Mouse (Mus musculus) lung, embryonic 14.5 days (tissue): Measurements from ENCODE around the gene Stx4a. TPM values are rescaled to one million over a fixed set of nuclear protein-coding genes. Genes with fewer than 3 reads are reported as not detected.
A peak's percentile ranks its signal among the peaks of the same experiment; 100 is the strongest.

Source experiments
- ATAC-seq: fragments of 200-750 bp; cut with Nextera tagmentation; 2 replicates; pipeline ENCODE4 v1.8.0; 2017; ENCODE audit warnings: mild to moderate bottlenecking, moderate TSS enrichment, moderate library complexity; ENCODE audit not compliant: insufficient read depth
- DNase-seq: peaks from one replicate; pipeline ENCODE4 v3.0.0-alpha.2; 2015
- H3K27ac ChIP-seq: fragments of 300-500 bp; sonication (generic); 2 replicates; pipeline ENCODE4 v1.5.1; 2014; ENCODE audit warnings: low read depth, mild to moderate bottlenecking, moderate library complexity
- H3K27me3 ChIP-seq: fragments of 300-500 bp; sonication (generic); 2 replicates; pipeline ENCODE4 v1.6.1; 2014; ENCODE audit warnings: low read length, control low read depth; ENCODE audit not compliant: insufficient read depth
- H3K36me3 ChIP-seq: fragments of 300-500 bp; sonication (generic); 2 replicates; pipeline ENCODE4 v1.6.1; 2014; ENCODE audit warnings: control low read depth; ENCODE audit not compliant: insufficient read depth
- H3K4me1 ChIP-seq: fragments of 300-500 bp; sonication (generic); 2 replicates; pipeline ENCODE4 v1.6.1; 2014; ENCODE audit warnings: antibody characterized with exemption, control low read depth; ENCODE audit not compliant: insufficient read depth
- H3K4me2 ChIP-seq: fragments of 300-500 bp; sonication (generic); 2 replicates; pipeline ENCODE4 v1.6.1; 2014; ENCODE audit warnings: mild to moderate bottlenecking
- H3K4me3 ChIP-seq: fragments of 300-500 bp; sonication (generic); 2 replicates; pipeline ENCODE4 v1.5.1; 2014; ENCODE audit warnings: low read depth, low read length
- H3K9ac ChIP-seq: fragments of 300-500 bp; sonication (generic); 2 replicates; pipeline ENCODE4 v1.6.1; 2014
- H3K9me3 ChIP-seq: fragments of 300-500 bp; sonication (generic); 2 replicates; pipeline ENCODE4 v1.6.1; 2016; ENCODE audit warnings: low read depth, low read length, control low read depth
- CTCF ChIP-seq: IDR thresholded peaks from 2 replicates; pipeline ENCODE4 v1.5.1; 2016; ENCODE audit warnings: antibody characterized with exemption, low read depth
- WGBS: fragments of 180-500 bp; shearing (Covaris S2); extraction: QIAGEN DNeasy Blood & Tissue Kit; methylation state at CpG from one replicate; pipeline ENCODE4 v1.1.7; 2014; 5-methylcytosine and 5-hydroxymethylcytosine counted together
- polyA plus RNA-seq: library from polyadenylated mRNA; unstranded; fragments of >200 nt; fragmentation: Nextera tagmentation; extraction: Ambion mirVana; gene quantifications from 2 replicates; pipeline ENCODE4 v1.2.1, GENCODE M21; 2014

Stx4a gene
- polyA plus RNA-seq, 1 experiment from 2014 or later = 19.7 TPM

GRCm38 (mm10) chr7:127815116-127815665 is 8.9 kb upstream of the Stx4a start:
- Histone ChIP-seq H3K4me1 (no peaks in the 10 kb centered on the region), H3K4me3 (no peak overlapping the region), H3K27me3 (no peaks in the 10 kb centered on the region), H3K4me2 (no peak overlapping the region), H3K9me3 (no peaks in the 10 kb centered on the region), H3K36me3 (no peaks in the 10 kb centered on the region), H3K9ac (no peak overlapping the region), H3K27ac (no peak overlapping the region)
- DNase-seq (no peak), ATAC-seq (no peak)
- no peak for TF ChIP-seq CTCF
- WGBS = 80% methylated on average over 15 of the region's 15 CpGs

- no peaks in the 10 kb centered on the region for H3K27me3 ChIP-seq
- H3K9ac ChIP-seq = no peak overlapping the region
- H3K4me1 ChIP-seq = no peaks in the 10 kb centered on the region
- DNase-seq (peak; percentile 29), ATAC-seq (peak; percentile 28; the same call in 1 of the 2 replicates)
- H3K27ac ChIP-seq = no peak overlapping the region
- peak; percentile 31; the same call in 1 of the 2 replicates for TF ChIP-seq CTCF
- H3K4me3 ChIP-seq = no peak overlapping the region
- WGBS = 53% methylated on average over 15 of the region's 15 CpGs
- no peaks in the 10 kb centered on the region for H3K9me3 ChIP-seq
- H3K4me2 ChIP-seq = no peak overlapping the region
- H3K36me3 ChIP-seq = no peaks in the 10 kb centered on the region
These were observed 7.9 kb upstream of the Stx4a start for GRCm38 (mm10) chr7:127815954-127816821.

GRCm38 (mm10) chr7:127817053-127817452 is 7.0 kb upstream of the Stx4a start:
- no peak for ATAC-seq
- Histone ChIP-seq H3K27me3 (no peaks in the 10 kb centered on the region), H3K27ac (no peak overlapping the region), H3K9me3 (no peaks in the 10 kb centered on the region), H3K4me1 (no peaks in the 10 kb centered on the region), H3K4me3 (no peak overlapping the region), H3K9ac (no peak overlapping the region), H3K4me2 (no peak overlapping the region), H3K36me3 (no peaks in the 10 kb centered on the region)
- TF ChIP-seq CTCF = no peak
- WGBS = 74% methylated on average over 7 of the region's 7 CpGs
- DNase-seq = no peak

GRCm38 (mm10) chr7:127817776-127818175 is 6.3 kb upstream of the Stx4a start:
- Histone ChIP-seq H3K4me3 (no peak overlapping the region), H3K27me3 (no peaks in the 10 kb centered on the region), H3K36me3 (no peaks in the 10 kb centered on the region), H3K9ac (no peak overlapping the region), H3K9me3 (no peaks in the 10 kb centered on the region), H3K27ac (no peak overlapping the region), H3K4me2 (no peak overlapping the region), H3K4me1 (no peaks in the 10 kb centered on the region)
- no peak for ATAC-seq
- no peak for TF ChIP-seq CTCF
- no peak for DNase-seq
- 86% methylated on average over 5 of the region's 5 CpGs for WGBS

- TF ChIP-seq CTCF = no peak
- DNase-seq (peak; percentile 18), ATAC-seq (no peak)
- no peaks in the 10 kb centered on the region for H3K36me3 ChIP-seq
- H3K27ac ChIP-seq = no peak overlapping the region; the same call in 1 of the 2 replicates
- 50% methylated on average over 13 of the region's 13 CpGs for WGBS
- no peaks in the 10 kb centered on the region for H3K27me3 ChIP-seq
- no peak overlapping the region for H3K4me2 ChIP-seq
- no peaks in the 10 kb centered on the region for H3K9me3 ChIP-seq
- no peak overlapping the region for H3K4me3 ChIP-seq
- H3K4me1 ChIP-seq = no peaks in the 10 kb centered on the region
- H3K9ac ChIP-seq = no peak overlapping the region
These were observed 3.1 kb upstream of the Stx4a start for GRCm38 (mm10) chr7:127820836-127821509.

GRCm38 (mm10) chr7:127822494-127822893 is 1.6 kb upstream of the Stx4a start:
- H3K27ac ChIP-seq = no peak overlapping the region
- WGBS = 89% methylated on average over 3 of the region's 3 CpGs
- H3K4me1 ChIP-seq = no peaks in the 10 kb centered on the region
- no peak for TF ChIP-seq CTCF
- DNase-seq (no peak), ATAC-seq (no peak)
- no peak overlapping the region for H3K4me3 ChIP-seq
- no peaks in the 10 kb centered on the region for H3K27me3 ChIP-seq
- H3K9me3 ChIP-seq = no peaks in the 10 kb centered on the region
- H3K4me2 ChIP-seq = no peak overlapping the region
- no peaks in the 10 kb centered on the region for H3K36me3 ChIP-seq
- H3K9ac ChIP-seq = no peak overlapping the region
